20 mouse cellular contexts compared by ENCODE assay signal in genomic region chr3:132864329-132864919, GRCm38 (mm10).
DNase-seq lines count a peak whose midpoint lies in the region; ATAC-seq and TF ChIP-seq lines count a peak whose summit lies in the region.
"Had no signal": no experiment of that assay in that cellular context is flagged by ENCODE, and none has a peak within 500 bp of the region (broad histone marks: within the 10 kb centered on the region; RNA-seq: fewer than 3 reads in every experiment).

No protein-coding gene starts in this region.

- no peaks in the 10 kb centered on the region for H3K27me3 ChIP-seq in embryonic facial prominence, embryonic 13.5 days
- H3K27me3 ChIP-seq in embryonic facial prominence, embryonic 10.5 days (replicated peaks; ENCODE audit: low read depth, poor library complexity, severe bottlenecking): no peaks in the 10 kb centered on the region
- no peaks in the 10 kb centered on the region for H3K27me3 ChIP-seq in liver, adult 2 months (ENCODE audit: control insufficient read depth, insufficient read depth, low read length)
- H3K27me3 ChIP-seq in liver, embryonic 11.5 days (replicated peaks; ENCODE audit: control insufficient read depth, insufficient read depth, low read length): 0 out of 2 replicates have a peak, but pooled peaks cover 4% of the 10 kb centered on the region
- H3K27me3 ChIP-seq in embryonic facial prominence, embryonic 14.5 days (replicated peaks; ENCODE audit: control insufficient read depth, insufficient read depth, low read length): no peaks in the 10 kb centered on the region
- H3K27me3 ChIP-seq: limb, embryonic 12.5 days; midbrain, embryonic 12.5 days; neural tube, embryonic 13.5 days had no signal

- peak overlapping the region; percentile 41 for H3K4me2 ChIP-seq in embryonic facial prominence, embryonic 13.5 days
- H3K4me2 ChIP-seq in liver, embryonic 11.5 days: no peak overlapping the region
- H3K4me2 ChIP-seq in embryonic facial prominence, embryonic 14.5 days (ENCODE audit: low read depth, low read length): peak overlapping the region; percentile 38
- H3K4me2 ChIP-seq: limb, embryonic 12.5 days; lung, embryonic 14.5 days; midbrain, embryonic 12.5 days; neural tube, embryonic 13.5 days had no signal

- no peaks in the 10 kb centered on the region for H3K9me3 ChIP-seq in embryonic facial prominence, embryonic 13.5 days
- no peaks in the 10 kb centered on the region for H3K9me3 ChIP-seq in embryonic facial prominence, embryonic 10.5 days
- no peaks in the 10 kb centered on the region for H3K9me3 ChIP-seq in liver, embryonic 11.5 days (ENCODE audit: control insufficient read depth, low read length)
- H3K9me3 ChIP-seq in embryonic facial prominence, embryonic 14.5 days (ENCODE audit: control insufficient read depth, low read length): no peaks in the 10 kb centered on the region
- H3K9me3 ChIP-seq: heart, embryonic 10.5 days; limb, embryonic 12.5 days; midbrain, embryonic 12.5 days; neural tube, embryonic 13.5 days had no signal

- no peak for DNase-seq in embryonic facial prominence, embryonic 10.5 days (ENCODE audit: low spot score)
- DNase-seq in liver, adult 2 months (ENCODE audit: extremely low read depth, low read depth, low spot score): peak; percentile 22
- no peak for DNase-seq in liver, embryonic 11.5 days (ENCODE audit: low spot score)
- DNase-seq in embryonic facial prominence, embryonic 14.5 days (ENCODE audit: low spot score): peak; percentile 76
- DNase-seq in kidney, postnatal 25 days: peak; percentile 50 to 59
- DNase-seq in spleen, adult 18-20 months: no peak
- DNase-seq in left cerebral cortex, adult 9 months (ENCODE audit: low spot score in 2 of 2): no peak
- DNase-seq: B cell, adult 2 months; heart, postnatal 4 days; layer of hippocampus, postnatal 36 days; lung, embryonic 14.5 days; right cerebral cortex, postnatal 25 days; thymus, postnatal 4 days had no signal

- TF ChIP-seq CTCF in liver, adult 2 months (IDR thresholded peaks at IDR 0.05; ENCODE audit: low read depth, low read length): no peak

- WGBS in embryonic facial prominence, embryonic 13.5 days: 46% methylated on average over 14 of the region's 14 CpGs
- WGBS in embryonic facial prominence, embryonic 10.5 days: 82% methylated on average over 14 of the region's 14 CpGs
- WGBS in liver, adult 2 months: 53% methylated on average over 14 of the region's 14 CpGs
- WGBS in liver, embryonic 11.5 days: 71% methylated on average over 14 of the region's 14 CpGs
- 49% methylated on average over 14 of the region's 14 CpGs for WGBS in embryonic facial prominence, embryonic 14.5 days

- H3K4me1 ChIP-seq in embryonic facial prominence, embryonic 13.5 days: peaks cover 51% of the 10 kb centered on the region
- peaks cover 15% of the 10 kb centered on the region for H3K4me1 ChIP-seq in embryonic facial prominence, embryonic 10.5 days
- H3K4me1 ChIP-seq in liver, adult 2 months (ENCODE audit: control insufficient read depth, insufficient read depth, low read length): peaks cover 5% of the 10 kb centered on the region; the same call in 1 of the 2 replicates
- peaks cover 9% of the 10 kb centered on the region for H3K4me1 ChIP-seq in liver, embryonic 11.5 days (replicated peaks; ENCODE audit: control insufficient read depth, insufficient read depth, low read length)
- peaks cover 7% of the 10 kb centered on the region; the same call in 1 of the 2 replicates for H3K4me1 ChIP-seq in embryonic facial prominence, embryonic 14.5 days (ENCODE audit: control insufficient read depth, insufficient read depth, low read length)
- H3K4me1 ChIP-seq: midbrain, embryonic 12.5 days; neural tube, embryonic 13.5 days had no signal

- no peak for TF ChIP-seq POLR2A in liver, adult 2 months (IDR thresholded peaks at IDR 0.05; ENCODE audit: extremely low read depth, insufficient read depth, low read length)

- no peak overlapping the region for H3K4me3 ChIP-seq in embryonic facial prominence, embryonic 13.5 days
- H3K4me3 ChIP-seq in embryonic facial prominence, embryonic 10.5 days: no peak overlapping the region
- H3K4me3 ChIP-seq in liver, adult 2 months (ENCODE audit: insufficient read depth, low read depth, low read length): peak overlapping the region; percentile 21; the same call in 1 of the 2 replicates
- H3K4me3 ChIP-seq in liver, embryonic 11.5 days (ENCODE audit: low read depth, low read length): no peak overlapping the region
- H3K4me3 ChIP-seq in embryonic facial prominence, embryonic 14.5 days (ENCODE audit: low read depth, low read length): no peak overlapping the region
- H3K4me3 ChIP-seq: erythroblast, embryonic 14.5 days; heart, embryonic 10.5 days; limb, embryonic 12.5 days; midbrain, embryonic 12.5 days; neural tube, embryonic 13.5 days had no signal

- H3K79me2 ChIP-seq in liver, adult 2 months (ENCODE audit: control insufficient read depth, insufficient read depth, low read length): no peaks in the 10 kb centered on the region

- no peaks in the 10 kb centered on the region for H3K36me3 ChIP-seq in embryonic facial prominence, embryonic 13.5 days
- H3K36me3 ChIP-seq in embryonic facial prominence, embryonic 10.5 days (replicated peaks): no peaks in the 10 kb centered on the region
- H3K36me3 ChIP-seq in liver, adult 2 months (ENCODE audit: control insufficient read depth, insufficient read depth, low read length): no peaks in the 10 kb centered on the region
- no peaks in the 10 kb centered on the region for H3K36me3 ChIP-seq in liver, embryonic 11.5 days (ENCODE audit: control insufficient read depth, insufficient read depth, low read length)
- no peaks in the 10 kb centered on the region for H3K36me3 ChIP-seq in embryonic facial prominence, embryonic 14.5 days (ENCODE audit: control insufficient read depth, insufficient read depth, low read length)
- H3K36me3 ChIP-seq: heart, embryonic 10.5 days; limb, embryonic 12.5 days; midbrain, embryonic 12.5 days; neural tube, embryonic 13.5 days had no signal

- no peak overlapping the region for H3K9ac ChIP-seq in embryonic facial prominence, embryonic 13.5 days
- no peak overlapping the region for H3K9ac ChIP-seq in liver, adult 2 months (ENCODE audit: low read depth, low read length)
- H3K9ac ChIP-seq in liver, embryonic 11.5 days (ENCODE audit: low read depth, low read length): no peak overlapping the region
- H3K9ac ChIP-seq in embryonic facial prominence, embryonic 14.5 days (ENCODE audit: low read depth, low read length): no peak overlapping the region
- H3K9ac ChIP-seq: limb, embryonic 12.5 days; lung, embryonic 14.5 days; midbrain, embryonic 12.5 days; neural tube, embryonic 13.5 days had no signal

- H3K27ac ChIP-seq in embryonic facial prominence, embryonic 13.5 days: peak overlapping the region; percentile 58
- no peak overlapping the region for H3K27ac ChIP-seq in embryonic facial prominence, embryonic 10.5 days (replicated peaks)
- H3K27ac ChIP-seq in liver, adult 2 months (replicated peaks; ENCODE audit: insufficient read depth, low read depth, low read length): no peak overlapping the region
- no peak overlapping the region for H3K27ac ChIP-seq in liver, embryonic 11.5 days (ENCODE audit: low read depth, low read length)
- peak overlapping the region; percentile 52; the same call in 1 of the 2 replicates for H3K27ac ChIP-seq in embryonic facial prominence, embryonic 14.5 days (replicated peaks; ENCODE audit: low read depth, low read length)
- H3K27ac ChIP-seq: heart, embryonic 10.5 days; limb, embryonic 12.5 days; midbrain, embryonic 12.5 days; neural tube, embryonic 13.5 days had no signal

- no peak for ATAC-seq in embryonic facial prominence, embryonic 13.5 days (ENCODE audit: insufficient number of reproducible peaks, insufficient read depth, low FRiP score, low TSS enrichment, low read depth)
- no peak for ATAC-seq in liver, embryonic 11.5 days (replicated peaks; ENCODE audit: low FRiP score)
- ATAC-seq in embryonic facial prominence, embryonic 14.5 days (ENCODE audit: low read depth): peak; percentile 86
- ATAC-seq: intestine, postnatal 0 days had no signal

Comparison
In these comparisons a context has a peak if more than half of its experiments do, and no peak if none do; other contexts are left out.
1. H3K27ac ChIP-seq: peak in embryonic facial prominence, embryonic 13.5 days (single experiment) and embryonic facial prominence, embryonic 14.5 days (single experiment); none in embryonic facial prominence, embryonic 10.5 days (single experiment), liver, adult 2 months (single experiment) and liver, embryonic 11.5 days (single experiment).
2. DNase-seq: peak in liver, adult 2 months (single experiment), embryonic facial prominence, embryonic 14.5 days (single experiment) and kidney, postnatal 25 days (2 of 2); none in embryonic facial prominence, embryonic 10.5 days (single experiment), liver, embryonic 11.5 days (single experiment), spleen, adult 18-20 months (0 of 2) and left cerebral cortex, adult 9 months (0 of 2).